Mouse (Mus musculus): Measurements from ENCODE around the gene Atoh8. TPM values are rescaled to one million over a fixed set of nuclear protein-coding genes. Genes with fewer than 3 reads are reported as not detected.

Atoh8 gene
- polyA plus RNA-seq, 1 experiment from 2014 or later, result 11.2 TPM

DNA sequence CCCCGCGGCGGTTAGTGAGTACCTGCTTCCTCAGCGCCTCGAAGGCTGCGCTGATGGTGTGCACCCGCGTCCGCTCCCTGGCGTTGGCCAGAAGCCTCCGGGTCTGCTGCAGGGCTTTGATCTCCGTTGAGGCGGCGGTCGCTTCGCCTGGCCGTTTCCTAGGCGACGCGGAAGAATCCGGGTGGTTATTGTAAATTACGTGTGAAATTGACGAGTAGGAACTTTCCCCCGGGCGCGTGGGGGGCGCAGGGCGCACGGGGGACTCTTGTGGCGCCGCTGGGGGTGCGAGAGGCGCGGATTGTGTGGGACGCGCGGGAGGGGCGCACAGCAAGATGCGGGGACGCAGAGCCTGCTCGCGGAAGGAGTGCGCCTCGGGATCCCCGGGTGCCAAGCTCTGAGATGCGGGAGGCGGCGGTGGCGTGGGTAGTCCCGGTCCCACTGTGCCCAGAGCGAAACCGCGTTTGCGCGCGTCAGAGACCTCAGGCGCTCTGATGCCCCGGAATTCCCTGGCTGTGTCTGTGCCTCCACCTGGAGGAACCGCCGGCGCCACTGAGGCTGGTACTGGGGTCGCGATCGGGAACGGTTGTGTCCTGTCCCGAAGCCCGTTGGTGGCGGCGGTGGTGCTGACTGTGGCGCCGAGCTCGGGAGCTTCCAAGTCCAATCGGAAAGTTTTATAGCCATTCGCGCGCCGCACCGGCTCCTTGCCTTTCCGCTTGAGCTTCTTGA is 842 bp downstream of the Atoh8 start:
- DNase-seq (ENCODE audit: low spot score), result peak; percentile 87
- Histone ChIP-seq H3K9me3 (replicated peaks) (no peaks in the 10 kb centered on the region), H3K4me3 (peak overlapping the region; percentile 74), H3K4me1 (peaks cover 81% of the 10 kb centered on the region), H3K27ac (replicated peaks) (peak overlapping the region; percentile 88), H3K27me3 (ENCODE audit: low read depth, poor library complexity, severe bottlenecking) (peaks cover 97% of the 10 kb centered on the region), H3K36me3 (no peaks in the 10 kb centered on the region)
- WGBS, result under 1% methylated on average over 79 of the region's 79 CpGs

DNA sequence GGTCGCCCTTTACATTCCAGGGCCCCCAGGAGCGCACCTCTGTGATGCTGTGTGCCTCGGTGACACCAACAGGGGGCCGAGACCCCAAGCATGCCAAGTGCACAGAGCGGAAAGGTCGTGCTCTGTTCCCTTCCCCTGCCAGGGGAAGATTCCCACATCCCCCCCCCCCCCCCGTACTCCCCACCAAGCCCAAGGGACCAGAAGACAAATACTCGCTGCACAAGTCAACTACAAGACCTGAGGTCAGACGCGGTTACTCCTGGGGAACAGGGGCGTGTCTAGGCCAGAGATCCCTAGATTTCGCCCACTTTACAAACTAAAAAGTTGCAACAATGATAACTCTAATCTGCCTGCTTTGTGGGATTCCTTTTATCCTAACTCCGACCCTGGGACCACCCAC is 1.4 kb downstream of the Atoh8 start:
- Histone ChIP-seq H3K4me1 (peaks cover 78% of the 10 kb centered on the region), H3K36me3 (no peaks in the 10 kb centered on the region), H3K27ac (replicated peaks) (peak overlapping the region; percentile 88), H3K4me3 (peak overlapping the region; percentile 74), H3K27me3 (ENCODE audit: low read depth, poor library complexity, severe bottlenecking) (peaks cover 96% of the 10 kb centered on the region), H3K9me3 (replicated peaks) (no peaks in the 10 kb centered on the region)
- no peak for DNase-seq (ENCODE audit: low spot score)
- WGBS, result under 1% methylated on average over 11 of the region's 13 CpGs

GRCm38 (mm10) chr6:72232870-72233269 is 2.5 kb downstream of the Atoh8 start:
- no peak overlapping the region for H3K27ac ChIP-seq (replicated peaks)
- WGBS, result 53% methylated on average over 5 of the region's 5 CpGs
- H3K4me3 ChIP-seq, result peak overlapping the region; percentile 74
- no peaks in the 10 kb centered on the region for H3K36me3 ChIP-seq
- H3K9me3 ChIP-seq (replicated peaks), result no peaks in the 10 kb centered on the region
- DNase-seq (ENCODE audit: low spot score), result no peak
- H3K27me3 ChIP-seq (ENCODE audit: low read depth, poor library complexity, severe bottlenecking), result peaks cover 90% of the 10 kb centered on the region
- H3K4me1 ChIP-seq, result peaks cover 73% of the 10 kb centered on the region

DNA sequence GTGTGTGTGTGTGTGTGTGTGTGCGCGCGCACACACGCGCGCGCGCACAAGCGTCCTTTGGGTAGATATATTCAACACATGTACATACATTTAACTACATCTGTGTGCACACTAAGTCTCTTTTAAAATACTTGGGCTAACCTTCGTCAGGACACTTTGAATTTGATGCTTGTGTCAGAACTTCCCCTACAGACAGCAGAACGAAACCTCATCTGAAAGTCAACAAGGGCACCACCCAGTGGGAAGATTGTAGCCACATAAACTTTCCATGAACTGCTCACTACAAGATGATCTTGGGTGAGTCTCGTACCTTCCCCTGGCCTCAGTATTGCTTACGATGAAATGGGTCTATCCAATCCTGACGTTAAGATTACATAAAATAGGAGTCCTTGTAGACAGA is 3.0 kb downstream of the Atoh8 start:
- H3K4me3 ChIP-seq, result peak overlapping the region; percentile 74; the same call in 1 of the 2 replicates
- no peak overlapping the region for H3K27ac ChIP-seq (replicated peaks)
- H3K27me3 ChIP-seq (ENCODE audit: low read depth, poor library complexity, severe bottlenecking), result peaks cover 85% of the 10 kb centered on the region
- DNase-seq (ENCODE audit: low spot score), result no peak
- 91% methylated on average over 14 of the region's 14 CpGs for WGBS
- H3K4me1 ChIP-seq, result peaks cover 71% of the 10 kb centered on the region
- H3K9me3 ChIP-seq (replicated peaks), result no peaks in the 10 kb centered on the region
- H3K36me3 ChIP-seq, result no peaks in the 10 kb centered on the region

DNA sequence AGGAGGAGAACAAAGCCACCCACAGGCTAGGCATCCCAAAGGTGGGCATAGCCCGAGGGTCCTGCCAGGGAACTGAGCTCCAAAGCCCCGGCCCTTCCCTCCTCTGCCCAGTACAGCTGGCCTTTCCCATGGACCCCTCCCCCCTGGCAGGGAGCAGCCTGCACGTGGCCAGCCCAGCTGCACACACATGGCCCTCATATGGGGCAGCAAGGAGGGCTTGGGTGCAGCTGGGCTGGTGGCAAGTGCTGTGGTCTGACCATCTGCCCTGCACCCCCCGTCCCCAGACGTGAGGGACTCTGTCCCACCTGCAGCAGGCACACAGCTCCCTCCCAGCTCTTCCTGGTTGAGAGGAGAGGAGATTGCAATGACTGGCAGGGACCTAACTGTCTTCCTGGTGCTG is 4.5 kb downstream of the Atoh8 start:
- WGBS, result 43% methylated on average over 5 of the region's 5 CpGs
- no peak for DNase-seq (ENCODE audit: low spot score)
- Histone ChIP-seq H3K27me3 (ENCODE audit: low read depth, poor library complexity, severe bottlenecking) (peaks cover 70% of the 10 kb centered on the region), H3K4me3 (no peak overlapping the region), H3K27ac (replicated peaks) (peak overlapping the region; percentile 58; the same call in 1 of the 2 replicates), H3K36me3 (no peaks in the 10 kb centered on the region), H3K9me3 (replicated peaks) (no peaks in the 10 kb centered on the region), H3K4me1 (peaks cover 55% of the 10 kb centered on the region)

GRCm38 (mm10) chr6:72227665-72228265 is 7.6 kb downstream of the Atoh8 start:
- H3K27me3 ChIP-seq (ENCODE audit: low read depth, poor library complexity, severe bottlenecking), result peaks cover 52% of the 10 kb centered on the region
- no peaks in the 10 kb centered on the region for H3K9me3 ChIP-seq (replicated peaks)
- no peak overlapping the region for H3K27ac ChIP-seq (replicated peaks)
- no peak overlapping the region for H3K4me3 ChIP-seq
- peaks cover 37% of the 10 kb centered on the region for H3K4me1 ChIP-seq
- DNase-seq (ENCODE audit: low spot score), result no peak
- no peaks in the 10 kb centered on the region for H3K36me3 ChIP-seq
- WGBS, result 87% methylated on average over 9 of the region's 9 CpGs

GRCm38 (mm10) chr6:72227011-72227410 is 8.4 kb downstream of the Atoh8 start:
- no peak overlapping the region for H3K4me3 ChIP-seq
- peaks cover 37% of the 10 kb centered on the region for H3K4me1 ChIP-seq
- 90% methylated on average over 4 of the region's 4 CpGs for WGBS
- no peak for DNase-seq (ENCODE audit: low spot score)
- H3K36me3 ChIP-seq, result no peaks in the 10 kb centered on the region
- H3K27me3 ChIP-seq (ENCODE audit: low read depth, poor library complexity, severe bottlenecking), result peaks cover 52% of the 10 kb centered on the region
- H3K27ac ChIP-seq (replicated peaks), result no peak overlapping the region
- no peaks in the 10 kb centered on the region for H3K9me3 ChIP-seq (replicated peaks)

GRCm38 (mm10) chr6:72225686-72226085 is 9.7 kb downstream of the Atoh8 start:
- H3K27me3 ChIP-seq (ENCODE audit: low read depth, poor library complexity, severe bottlenecking), result peaks cover 52% of the 10 kb centered on the region
- no peak overlapping the region for H3K4me3 ChIP-seq
- DNase-seq (ENCODE audit: low spot score), result no peak
- H3K9me3 ChIP-seq (replicated peaks), result no peaks in the 10 kb centered on the region
- peaks cover 40% of the 10 kb centered on the region for H3K4me1 ChIP-seq
- 80% methylated on average over 3 of the region's 3 CpGs for WGBS
- H3K27ac ChIP-seq (replicated peaks), result no peak overlapping the region
- no peaks in the 10 kb centered on the region for H3K36me3 ChIP-seq

GRCm38 (mm10) chr6:72223892-72224291 is 11.5 kb downstream of the Atoh8 start:
- Histone ChIP-seq H3K27ac (replicated peaks) (no peak overlapping the region), H3K4me1 (peaks cover 51% of the 10 kb centered on the region), H3K4me3 (no peak overlapping the region), H3K27me3 (ENCODE audit: low read depth, poor library complexity, severe bottlenecking) (peaks cover 54% of the 10 kb centered on the region), H3K9me3 (replicated peaks) (no peaks in the 10 kb centered on the region), H3K36me3 (no peaks in the 10 kb centered on the region)
- WGBS, result 76% methylated on average over 6 of the region's 6 CpGs
- no peak for DNase-seq (ENCODE audit: low spot score)

DNA sequence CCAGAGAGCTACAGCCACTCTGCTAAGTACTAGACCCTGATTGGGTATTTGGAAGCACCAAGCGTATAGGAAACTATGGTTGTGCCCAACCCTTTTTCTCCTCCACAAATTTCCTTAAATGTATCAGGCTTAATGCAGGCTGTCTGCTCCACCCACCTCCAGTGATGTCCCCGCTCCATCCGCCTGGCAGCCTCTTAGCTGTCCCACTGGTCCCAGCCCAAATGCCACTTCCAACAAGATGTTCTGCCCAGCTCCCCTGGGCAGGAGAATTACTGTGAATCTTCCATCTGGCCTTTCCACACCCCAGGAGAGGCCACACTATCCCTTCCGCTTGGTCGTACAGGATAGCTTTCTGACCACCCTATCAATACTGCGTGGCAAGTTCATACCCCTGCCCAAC is 12.5 kb downstream of the Atoh8 start:
- Histone ChIP-seq H3K4me1 (peaks cover 62% of the 10 kb centered on the region), H3K27me3 (ENCODE audit: low read depth, poor library complexity, severe bottlenecking) (peaks cover 61% of the 10 kb centered on the region), H3K36me3 (no peaks in the 10 kb centered on the region), H3K27ac (replicated peaks) (peak overlapping the region; percentile 72; the same call in 1 of the 2 replicates), H3K4me3 (peak overlapping the region; percentile 26; the same call in 1 of the 2 replicates), H3K9me3 (replicated peaks) (no peaks in the 10 kb centered on the region)
- DNase-seq (ENCODE audit: low spot score), result no peak
- 75% methylated on average over 6 of the region's 6 CpGs for WGBS

- DNase-seq (ENCODE audit: low spot score), result no peak
- Histone ChIP-seq H3K27ac (replicated peaks) (peak overlapping the region; percentile 72), H3K27me3 (ENCODE audit: low read depth, poor library complexity, severe bottlenecking) (peaks cover 67% of the 10 kb centered on the region), H3K9me3 (replicated peaks) (no peaks in the 10 kb centered on the region), H3K36me3 (no peaks in the 10 kb centered on the region), H3K4me3 (peak overlapping the region; percentile 26; the same call in 1 of the 2 replicates), H3K4me1 (peaks cover 67% of the 10 kb centered on the region)
- 4% methylated on average over 11 of the region's 11 CpGs for WGBS
These were observed 13.1 kb downstream of the Atoh8 start for GRCm38 (mm10) chr6:72222271-72222724.

DNA sequence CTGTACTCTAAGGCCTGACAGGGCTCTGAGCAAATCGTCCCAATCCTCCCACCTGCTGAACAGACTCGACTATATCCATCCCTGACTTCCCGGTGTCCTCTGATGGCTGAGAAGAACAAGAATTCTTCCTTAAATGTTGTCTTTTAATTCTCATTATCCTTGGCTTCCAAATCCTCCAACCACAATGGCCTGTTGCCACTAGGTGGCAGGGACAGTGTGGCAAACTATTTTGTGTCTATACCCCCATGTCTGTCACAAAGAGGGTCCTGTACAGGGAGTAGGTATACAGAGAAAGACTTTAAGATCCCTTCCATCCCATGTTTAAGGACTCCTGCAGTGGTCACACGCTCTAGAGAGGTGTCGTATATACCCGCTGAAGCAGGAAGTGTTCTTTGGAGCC is 14.1 kb downstream of the Atoh8 start:
- Histone ChIP-seq H3K27ac (replicated peaks) (no peak overlapping the region), H3K9me3 (replicated peaks) (no peaks in the 10 kb centered on the region), H3K4me3 (no peak overlapping the region), H3K4me1 (peaks cover 78% of the 10 kb centered on the region), H3K27me3 (ENCODE audit: low read depth, poor library complexity, severe bottlenecking) (peaks cover 69% of the 10 kb centered on the region), H3K36me3 (no peaks in the 10 kb centered on the region)
- no peak for DNase-seq (ENCODE audit: low spot score)
- WGBS, result 53% methylated on average over 6 of the region's 6 CpGs

DNA sequence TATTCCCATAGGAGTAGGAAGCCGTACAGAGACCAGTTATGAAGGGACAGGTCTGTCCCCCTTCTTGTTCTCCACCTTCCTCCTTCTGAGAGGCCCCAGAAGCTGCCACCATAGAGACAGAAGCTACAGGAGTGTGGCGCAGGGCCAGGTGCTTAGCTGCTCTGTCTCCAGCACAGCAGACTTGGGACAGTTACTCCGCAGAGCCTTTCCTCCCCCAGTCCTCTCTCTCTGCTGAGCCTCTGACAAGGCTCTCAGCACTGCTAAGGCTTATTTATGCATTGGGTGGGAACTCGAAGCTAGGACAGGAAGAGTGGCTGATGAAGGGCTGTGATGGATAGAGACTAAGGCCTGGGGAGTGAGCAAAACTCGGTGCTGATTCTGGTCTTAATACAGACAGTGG is 15.8 kb downstream of the Atoh8 start:
- DNase-seq (ENCODE audit: low spot score), result no peak
- no peaks in the 10 kb centered on the region for H3K9me3 ChIP-seq (replicated peaks)
- H3K4me1 ChIP-seq, result peaks cover 95% of the 10 kb centered on the region
- H3K27ac ChIP-seq (replicated peaks), result peak overlapping the region; percentile 46; the same call in 1 of the 2 replicates
- no peak overlapping the region for H3K4me3 ChIP-seq
- WGBS, result 71% methylated on average over 5 of the region's 5 CpGs
- H3K36me3 ChIP-seq, result no peaks in the 10 kb centered on the region
- H3K27me3 ChIP-seq (ENCODE audit: low read depth, poor library complexity, severe bottlenecking), result peaks cover 81% of the 10 kb centered on the region
